Mouse (Mus musculus) CH12.LX (cell line): ENCODE data around the gene Uspl1. TPM values are rescaled to one million over a fixed set of nuclear protein-coding genes. Genes with fewer than 3 reads are reported as not detected.

Experiments
- DNase-seq: peaks from one replicate; pipeline ENCODE4 v3.0.0-alpha.2; 2013; ENCODE audit errors: extremely low read depth
- H3K27ac ChIP-seq: 2 replicates; pipeline ENCODE4 v1.5.1; 2012; ENCODE audit warnings: low read depth, mild to moderate bottlenecking, control low read depth, moderate library complexity; ENCODE audit not compliant: insufficient read depth
- H3K27me3 ChIP-seq: replicated peaks from 2 replicates; pipeline ENCODE3; 2012; ENCODE audit warnings: inconsistent platforms
- H3K36me3 ChIP-seq, 2 experiments: replicated peaks in 1 of 2; 2 replicates each; pipeline versions ENCODE3 to v1.6.1; 2012; ENCODE audit warnings: inconsistent platforms in 1 of 2, low read length in 1 of 2, mild to moderate bottlenecking in 1 of 2, mixed read lengths in 1 of 2, moderate library complexity in 1 of 2; ENCODE audit not compliant: control insufficient read depth in 1 of 2, insufficient read depth in 1 of 2
- H3K4me1 ChIP-seq, 2 experiments: 2 replicates each; pipeline ENCODE4 v1.6.1; 2012; ENCODE audit warnings: inconsistent platforms in 1 of 2, moderate library complexity in 1 of 2; ENCODE audit not compliant: insufficient read depth in 2 of 2, control insufficient read depth in 1 of 2
- H3K4me2 ChIP-seq: 2 replicates; pipeline ENCODE4 v1.6.1; 2012; ENCODE audit warnings: low read depth, mild to moderate bottlenecking, control low read depth; ENCODE audit not compliant: poor library complexity, insufficient read depth, severe bottlenecking
- H3K4me3 ChIP-seq, 3 experiments: fragments of 150-350 bp in 1 of 3; sonication (generic) in 1 of 3; replicated peaks in 1 of 3; 2 replicates each; pipeline versions ENCODE3 to v1.5.1; 2011 to 2012; ENCODE audit warnings: low read depth in 2 of 3, low read length in 2 of 3, mild to moderate bottlenecking in 2 of 3, moderate library complexity in 2 of 3, control low read depth in 1 of 3, improper control_type of control experiment in 1 of 3, inconsistent platforms in 1 of 3, mixed read lengths in 1 of 3; ENCODE audit not compliant: poor library complexity in 1 of 3
- H3K79me2 ChIP-seq: replicated peaks from 2 replicates; pipeline ENCODE4 v1.6.1; 2012; ENCODE audit warnings: mild to moderate bottlenecking, moderate library complexity; ENCODE audit not compliant: control insufficient read depth, poor library complexity, insufficient read depth, severe bottlenecking; ENCODE audit errors: extremely low read depth
- H3K9ac ChIP-seq: 2 replicates; pipeline ENCODE4 v1.6.1; 2012; ENCODE audit warnings: low read depth, mild to moderate bottlenecking, control low read depth, moderate library complexity; ENCODE audit not compliant: insufficient read depth
- H3K9me3 ChIP-seq: replicated peaks from 2 replicates; pipeline ENCODE3; 2012; ENCODE audit warnings: low read length, inconsistent platforms, mixed read lengths
- BHLHE40 ChIP-seq: IDR thresholded peaks from 2 replicates; pipeline ENCODE4 v1.6.1; 2011; ENCODE audit warnings: mild to moderate bottlenecking, low read depth, low read length, improper control_type of control experiment
- CTCF ChIP-seq, 2 experiments: IDR thresholded peaks in 1 of 2; conservative IDR thresholded peaks in 1 of 2; 2 replicates each; pipeline ENCODE4 v1.5.1; 2011 to 2012; ENCODE audit warnings: low read depth in 2 of 2, low read length in 2 of 2, improper control_type of control experiment in 1 of 2, inconsistent platforms in 1 of 2, mild to moderate bottlenecking in 1 of 2, moderate library complexity in 1 of 2
- EP300 ChIP-seq: IDR thresholded peaks from 2 replicates; pipeline ENCODE4 v1.6.1; 2011; ENCODE audit warnings: low read length, improper control_type of control experiment
- ETS1 ChIP-seq: conservative IDR thresholded peaks from 2 replicates; pipeline ENCODE4 v1.6.1; 2012; ENCODE audit warnings: low read depth, mild to moderate bottlenecking, inconsistent platforms, low read length, improper control_type of control experiment, moderate library complexity
- IRF4 ChIP-seq: IDR thresholded peaks from 2 replicates; pipeline ENCODE4 v1.6.1; 2014; ENCODE audit warnings: low read depth, mild to moderate bottlenecking, inconsistent platforms, low read length, improper control_type of control experiment
- JUN ChIP-seq: IDR thresholded peaks from 2 replicates; pipeline ENCODE4 v1.6.1; 2011; ENCODE audit warnings: low read depth, mild to moderate bottlenecking, low read length, improper control_type of control experiment, moderate library complexity; ENCODE audit not compliant: insufficient read depth
- JUND ChIP-seq: conservative IDR thresholded peaks from 2 replicates; pipeline ENCODE4 v1.6.1; 2011; ENCODE audit warnings: low read depth, low read length, improper control_type of control experiment
- MAZ ChIP-seq: IDR thresholded peaks from 2 replicates; pipeline ENCODE4 v1.6.1; 2012; ENCODE audit warnings: low read depth, mild to moderate bottlenecking, inconsistent platforms, low read length, improper control_type of control experiment, moderate library complexity
- MEF2A ChIP-seq: IDR thresholded peaks from 2 replicates; pipeline ENCODE4 v1.6.1; 2014; ENCODE audit warnings: low read depth, mild to moderate bottlenecking, inconsistent platforms, low read length, improper control_type of control experiment, borderline replicate concordance
- MXI1 ChIP-seq: IDR thresholded peaks from 2 replicates; pipeline ENCODE4 v1.6.1; 2011; ENCODE audit warnings: mild to moderate bottlenecking, low read depth, low read length, improper control_type of control experiment
- MYC ChIP-seq: IDR thresholded peaks from 2 replicates; pipeline ENCODE4 v1.6.1; 2011; ENCODE audit warnings: low read depth, mild to moderate bottlenecking, improper control_type of control experiment, low read length
- NELFE ChIP-seq: IDR thresholded peaks from 2 replicates; pipeline ENCODE4 v1.6.1; 2011; ENCODE audit warnings: low read depth, low read length, improper control_type of control experiment
- NRF1 ChIP-seq: IDR thresholded peaks from 2 replicates; pipeline ENCODE4 v1.6.1; 2014; ENCODE audit warnings: low read depth, mild to moderate bottlenecking, inconsistent platforms, low read length, improper control_type of control experiment, moderate library complexity
- PAX5 ChIP-seq: IDR thresholded peaks from 2 replicates; pipeline ENCODE4 v1.6.1; 2012; ENCODE audit warnings: low read length, inconsistent platforms, mixed read lengths
- RAD21 ChIP-seq: IDR thresholded peaks from 2 replicates; pipeline ENCODE4 v1.6.1; 2011; ENCODE audit warnings: low read depth, mild to moderate bottlenecking, low read length, improper control_type of control experiment, moderate library complexity
- RCOR1 ChIP-seq: conservative IDR thresholded peaks from 2 replicates; pipeline ENCODE4 v1.6.1; 2012; ENCODE audit warnings: low read depth, mild to moderate bottlenecking, inconsistent platforms, low read length, improper control_type of control experiment
- SIN3A ChIP-seq: IDR thresholded peaks from 2 replicates; pipeline ENCODE4 v1.6.1; 2012; ENCODE audit warnings: low read length, improper control_type of control experiment, inconsistent platforms
- SMC3 ChIP-seq: IDR thresholded peaks from 2 replicates; pipeline ENCODE4 v1.6.1; 2011; ENCODE audit warnings: low read depth, low read length, improper control_type of control experiment
- TCF12 ChIP-seq: IDR thresholded peaks from 2 replicates; pipeline ENCODE4 v1.6.1; 2014; ENCODE audit warnings: low read depth, mild to moderate bottlenecking, inconsistent platforms, low read length, improper control_type of control experiment
- UBTF ChIP-seq: IDR thresholded peaks from 2 replicates; pipeline ENCODE4 v1.6.1; 2012; ENCODE audit warnings: low read depth, mild to moderate bottlenecking, inconsistent platforms, low read length, improper control_type of control experiment, moderate library complexity
- USF2 ChIP-seq: conservative IDR thresholded peaks from 2 replicates; pipeline ENCODE4 v1.6.1; 2011; ENCODE audit warnings: low read depth, low read length, improper control_type of control experiment
- ZKSCAN1 ChIP-seq: IDR thresholded peaks from 2 replicates; pipeline ENCODE4 v1.6.1; 2012; ENCODE audit warnings: low read depth, inconsistent platforms, low read length, improper control_type of control experiment, borderline replicate concordance
- ZNF384 ChIP-seq: IDR thresholded peaks from 2 replicates; pipeline ENCODE4 v1.6.1; 2012; ENCODE audit warnings: low read depth, low read length, improper control_type of control experiment, inconsistent platforms
- dilution Hi-C: fragments of 300-500 bp; cut with MboI; formaldehyde crosslinking; loops from 2 replicates; pipeline ENCODE4 v1.14.3; 2020; ENCODE audit warnings: low sequenced_read_pairs; ENCODE audit not compliant: extremely low pct_unique_long_range_greater_than_20kb, extremely low pct_ligation_motif_present
- in situ Hi-C: fragments of 300-500 bp; cut with MboI; formaldehyde crosslinking; loops from 3 replicates; pipeline ENCODE4 v1.14.3; 2019; ENCODE audit warnings: low sequenced_read_pairs, low pct_ligation_motif_present, low pct_unique_long_range_greater_than_20kb, mixed read lengths
- polyA plus RNA-seq: library from polyadenylated mRNA; unstranded; fragments of >175 nt; gene quantifications from 2 replicates; pipeline ENCODE4 v1.2.1, GENCODE M21; 2012; ENCODE audit warnings: low read depth; ENCODE audit not compliant: insufficient read length
- total RNA-seq, 2 experiments: library from RNA; depleted of rRNA; stranded (reverse); fragments of 300-350 nt in 1 of 2; fragments of >200 nt in 1 of 2; gene quantifications; 2 replicates each; pipeline ENCODE4 v1.2.3; 2012 to 2014

Gene Uspl1
- total and polyA plus RNA-seq, 3 experiments = 37.9 to 41.6 (median 40.2) TPM

DNA sequence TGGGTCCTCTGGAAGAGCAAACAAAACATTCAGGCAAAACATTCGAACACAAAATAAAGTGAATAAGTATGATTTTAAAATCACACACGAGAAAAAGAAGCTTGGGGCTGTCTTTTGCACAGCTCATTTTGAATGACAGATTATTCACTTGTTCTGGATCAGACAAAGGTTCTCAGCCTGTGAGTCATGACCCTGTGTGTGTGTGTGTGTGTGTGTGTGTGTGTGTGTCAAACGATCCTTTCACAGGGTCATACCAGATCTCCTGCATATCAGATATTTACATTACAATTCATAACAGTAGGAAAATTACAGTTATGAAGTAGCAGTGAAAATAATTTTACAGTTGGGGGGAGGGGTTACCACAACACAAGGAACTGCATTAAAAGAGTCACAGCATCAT, 68.2 kb downstream of the Uspl1 start:
- dilution Hi-C loops = no loop called here
- in situ Hi-C loops = no loop called here
- TF ChIP-seq ETS1 = no peak
- no peak for TF ChIP-seq NELFE
- TF ChIP-seq ZNF384 = no peak
- no peak for TF ChIP-seq RAD21
- TF ChIP-seq JUN = no peak
- no peak for TF ChIP-seq MXI1
- TF ChIP-seq BHLHE40 = no peak
- no peak for TF ChIP-seq USF2
- TF ChIP-seq EP300 = no peak
- no peak for TF ChIP-seq SIN3A
- TF ChIP-seq JUND = no peak
- TF ChIP-seq UBTF = no peak
- Histone ChIP-seq H3K9me3 (no peaks in the 10 kb centered on the region), H3K79me2 (no peaks in the 10 kb centered on the region), H3K9ac (no peak overlapping the region), H3K4me2 (no peak overlapping the region), H3K27me3 (no peaks in the 10 kb centered on the region), H3K4me1 (no peaks in the 10 kb centered on the region), H3K36me3 (no peaks in the 10 kb centered on the region), H3K27ac (no peak overlapping the region), H3K4me3 (no peak overlapping the region)
- no peak for DNase-seq

GRCm38 (mm10) chr5:149253491-149253890, 69.3 kb downstream of the Uspl1 start:
- Histone ChIP-seq H3K79me2 (no peaks in the 10 kb centered on the region), H3K4me2 (no peak overlapping the region), H3K36me3 (no peaks in the 10 kb centered on the region), H3K9ac (no peak overlapping the region), H3K27me3 (no peaks in the 10 kb centered on the region), H3K27ac (no peak overlapping the region), H3K4me1 (0 out of 4 replicates have a peak, but pooled peaks cover 0 to 2% of the 10 kb centered on the region in 2 experiments), H3K4me3 (no peak overlapping the region), H3K9me3 (no peaks in the 10 kb centered on the region)
- TF ChIP-seq JUND (no peak), PAX5 (no peak), IRF4 (no peak), SMC3 (no peak), TCF12 (no peak), RAD21 (no peak), ZKSCAN1 (no peak), RCOR1 (no peak), MEF2A (no peak), MAZ (no peak), MYC (no peak), BHLHE40 (no peak), NRF1 (no peak), CTCF (conservative IDR thresholded peaks at IDR 0.05 in 1 of 2, IDR thresholded peaks at IDR 0.05 in 1 of 2; ENCODE audit: low read depth in 2 of 2, low read length in 2 of 2) (no peak)
- dilution Hi-C loops (no loop called here), in situ Hi-C loops (no loop called here)
- DNase-seq = no peak
